Mouse (Mus musculus): ENCODE results near the gene Slc17a6.

Gene Slc17a6

DNA sequence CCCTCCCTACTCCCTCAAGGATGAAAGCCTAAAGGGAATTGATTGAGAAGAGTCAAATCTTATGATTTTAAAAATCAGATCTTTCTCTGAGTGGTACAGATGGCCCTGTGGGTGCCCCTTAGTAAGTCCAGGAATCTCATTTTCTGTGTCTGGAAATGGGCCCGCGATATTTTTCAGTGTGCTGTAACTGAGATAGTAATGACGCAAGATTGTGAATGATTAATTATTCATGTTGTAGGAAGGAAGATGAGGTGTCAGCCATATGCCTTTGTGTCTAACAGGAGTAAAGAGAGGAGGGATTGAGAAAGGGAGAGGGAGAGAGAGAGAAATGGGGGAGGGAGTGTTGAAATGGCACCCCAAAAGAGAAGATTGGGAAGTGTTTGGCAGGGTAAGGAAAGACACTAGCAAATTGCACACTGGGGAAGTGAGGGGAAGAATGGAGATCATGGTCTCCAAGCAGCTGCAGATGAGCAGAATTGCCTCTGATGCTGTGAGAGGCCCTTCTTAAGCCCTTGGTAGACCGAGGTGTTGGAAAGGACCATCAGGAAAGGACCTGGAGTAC, 2.6 kb downstream of the Slc17a6 start:
- no peaks in the 10 kb centered on the region for H3K9me3 ChIP-seq (ENCODE audit: low read length)
- H3K27me3 ChIP-seq (ENCODE audit: insufficient read depth, low read length) = peaks cover 56% of the 10 kb centered on the region
- no peaks in the 10 kb centered on the region for H3K36me3 ChIP-seq (ENCODE audit: insufficient read depth, low read length)
- no peak overlapping the region for H3K4me3 ChIP-seq (replicated peaks; ENCODE audit: low read length)
- TF ChIP-seq NANOG (IDR thresholded peaks at IDR 0.05; ENCODE audit: borderline replicate concordance, low read length) (no peak), CTCF (conservative IDR thresholded peaks at IDR 0.05; ENCODE audit: low read length) (no peak), POU5F1 (IDR thresholded peaks at IDR 0.05; ENCODE audit: borderline replicate concordance, low read length) (no peak)
- peaks cover 38% of the 10 kb centered on the region for H3K4me1 ChIP-seq (replicated peaks; ENCODE audit: low read depth, low read length)

DNA sequence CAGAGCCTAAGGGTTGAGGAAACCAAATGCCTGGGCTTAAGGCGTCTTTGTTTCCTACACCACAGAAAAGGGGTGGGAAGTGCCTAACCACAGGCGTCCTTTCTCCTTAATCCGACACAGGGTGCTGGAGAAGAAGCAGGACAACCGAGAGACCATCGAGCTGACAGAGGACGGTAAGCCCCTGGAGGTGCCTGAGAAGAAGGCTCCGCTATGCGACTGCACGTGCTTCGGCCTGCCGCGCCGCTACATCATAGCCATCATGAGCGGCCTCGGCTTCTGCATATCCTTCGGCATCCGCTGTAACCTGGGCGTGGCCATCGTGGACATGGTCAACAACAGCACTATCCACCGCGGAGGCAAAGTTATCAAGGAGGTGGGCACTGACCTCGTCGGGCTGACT, 3.4 kb downstream of the Slc17a6 start:
- Histone ChIP-seq H3K4me1 (replicated peaks; ENCODE audit: low read depth, low read length) (peaks cover 38% of the 10 kb centered on the region), H3K27me3 (ENCODE audit: insufficient read depth, low read length) (peaks cover 56% of the 10 kb centered on the region), H3K4me3 (replicated peaks; ENCODE audit: low read length) (0 out of 2 replicates have a peak overlapping the region, but pooled peaks have one; percentile 17), H3K9me3 (ENCODE audit: low read length) (no peaks in the 10 kb centered on the region), H3K36me3 (ENCODE audit: insufficient read depth, low read length) (no peaks in the 10 kb centered on the region)
- TF ChIP-seq POU5F1 (IDR thresholded peaks at IDR 0.05; ENCODE audit: borderline replicate concordance, low read length) (no peak), CTCF (conservative IDR thresholded peaks at IDR 0.05; ENCODE audit: low read length) (no peak), NANOG (IDR thresholded peaks at IDR 0.05; ENCODE audit: borderline replicate concordance, low read length) (no peak)

DNA sequence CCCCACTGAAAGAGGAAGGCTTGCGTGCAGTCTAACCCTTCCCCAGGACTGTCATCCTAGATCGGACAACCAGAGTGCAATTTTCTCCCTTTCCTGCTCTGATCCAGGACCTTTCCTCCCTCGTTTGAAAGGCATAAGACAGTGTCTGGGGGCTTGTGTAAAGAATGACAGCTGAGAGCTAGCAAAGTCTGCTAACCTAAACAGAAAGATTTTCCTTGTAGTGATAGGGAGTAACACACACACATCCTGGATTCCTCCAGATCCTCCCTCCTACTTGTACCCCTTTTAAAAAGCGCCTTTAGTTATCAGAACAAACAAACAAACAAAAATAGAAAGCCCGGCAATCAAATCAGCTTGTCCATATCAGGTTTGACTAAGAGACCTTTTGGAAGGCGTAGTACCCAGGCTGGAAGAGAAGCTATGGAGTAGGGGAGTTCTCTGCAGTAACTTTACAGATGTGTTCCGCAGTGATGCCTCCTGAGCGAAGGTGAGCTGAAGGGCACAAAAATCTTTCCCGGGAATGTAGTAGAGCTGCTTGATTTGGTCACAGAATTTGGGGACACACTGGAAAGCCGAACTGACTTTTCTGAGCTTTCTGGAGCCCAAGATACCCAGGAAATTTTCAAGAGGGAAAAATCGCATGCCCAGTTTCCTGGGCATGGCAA, 3.9 kb downstream of the Slc17a6 start:
- Histone ChIP-seq H3K36me3 (ENCODE audit: insufficient read depth, low read length) (no peaks in the 10 kb centered on the region), H3K27me3 (ENCODE audit: insufficient read depth, low read length) (peaks cover 56% of the 10 kb centered on the region), H3K9me3 (ENCODE audit: low read length) (no peaks in the 10 kb centered on the region), H3K4me3 (replicated peaks; ENCODE audit: low read length) (0 out of 2 replicates have a peak overlapping the region, but pooled peaks have one; percentile 17), H3K4me1 (replicated peaks; ENCODE audit: low read depth, low read length) (peaks cover 38% of the 10 kb centered on the region)
- no peak for TF ChIP-seq POU5F1 (IDR thresholded peaks at IDR 0.05; ENCODE audit: borderline replicate concordance, low read length)

DNA sequence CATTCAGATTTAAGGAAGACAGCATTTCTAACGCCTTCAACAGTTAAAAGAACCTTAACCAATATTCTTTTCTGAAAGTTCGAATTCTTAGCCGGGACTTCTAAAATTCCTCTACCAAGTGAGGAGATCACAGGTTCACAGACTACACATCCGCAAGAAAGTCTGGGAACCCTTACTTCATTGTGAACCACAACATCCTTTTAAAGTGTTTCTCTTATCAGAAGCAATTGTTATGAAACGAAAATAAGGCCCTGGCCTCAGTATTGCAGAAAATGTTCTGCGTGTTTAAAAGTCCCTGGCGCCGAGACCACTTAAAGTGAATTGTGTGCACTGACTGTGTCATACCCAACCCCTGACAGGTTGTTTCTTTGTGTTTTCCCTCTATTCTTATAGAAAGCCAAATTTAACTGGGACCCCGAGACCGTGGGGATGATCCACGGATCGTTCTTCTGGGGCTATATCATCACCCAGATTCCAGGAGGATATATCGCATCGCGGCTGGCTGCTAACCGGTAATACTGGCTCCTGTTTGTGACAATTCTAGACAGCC, 4.7 kb downstream of the Slc17a6 start:
- Histone ChIP-seq H3K4me3 (replicated peaks; ENCODE audit: low read length) (peak overlapping the region; percentile 51; the same call in 1 of the 2 replicates), H3K27me3 (ENCODE audit: insufficient read depth, low read length) (peaks cover 54% of the 10 kb centered on the region), H3K4me1 (replicated peaks; ENCODE audit: low read depth, low read length) (peaks cover 36% of the 10 kb centered on the region), H3K36me3 (ENCODE audit: insufficient read depth, low read length) (no peaks in the 10 kb centered on the region), H3K9me3 (ENCODE audit: low read length) (no peaks in the 10 kb centered on the region)
- no peak for TF ChIP-seq CTCF (conservative IDR thresholded peaks at IDR 0.05; ENCODE audit: low read length)
- no peak for TF ChIP-seq POU5F1 (IDR thresholded peaks at IDR 0.05; ENCODE audit: borderline replicate concordance, low read length)
- no peak for TF ChIP-seq NANOG (IDR thresholded peaks at IDR 0.05; ENCODE audit: borderline replicate concordance, low read length)

DNA sequence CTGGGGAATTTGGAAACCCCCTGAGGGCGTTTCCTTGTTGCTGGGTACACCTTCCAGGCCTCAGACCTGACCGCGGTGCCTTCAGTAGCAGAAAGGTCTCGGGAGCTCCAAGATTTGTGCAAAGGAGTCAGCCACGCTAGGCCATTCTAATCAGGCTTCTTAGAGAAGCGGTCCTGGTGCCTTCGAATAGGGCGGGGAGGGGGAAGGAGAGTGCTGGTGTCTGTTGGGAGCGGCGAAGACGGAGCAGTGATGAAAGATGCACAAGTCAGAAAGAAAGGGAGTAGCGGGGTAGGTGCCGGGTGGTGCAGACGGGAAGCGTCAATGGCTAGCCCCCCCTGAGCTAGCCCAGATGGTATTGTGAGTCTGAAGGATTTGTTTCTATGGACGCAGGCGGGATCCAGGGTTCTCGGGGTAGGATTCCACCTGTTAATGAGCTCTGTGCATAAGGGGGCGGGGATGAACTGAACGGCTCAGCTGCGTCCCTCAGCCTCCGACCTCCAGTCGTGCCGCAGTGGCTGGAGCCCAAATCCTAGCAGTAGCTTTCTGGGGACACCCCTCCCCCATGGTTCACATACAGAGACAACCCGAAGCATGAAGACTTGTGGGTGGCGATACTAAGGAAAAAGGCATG, 5.3 kb downstream of the Slc17a6 start:
- no peak for TF ChIP-seq POU5F1 (IDR thresholded peaks at IDR 0.05; ENCODE audit: borderline replicate concordance, low read length)
- no peak for TF ChIP-seq CTCF (conservative IDR thresholded peaks at IDR 0.05; ENCODE audit: low read length)
- no peak for TF ChIP-seq NANOG (IDR thresholded peaks at IDR 0.05; ENCODE audit: borderline replicate concordance, low read length)
- no peaks in the 10 kb centered on the region for H3K36me3 ChIP-seq (ENCODE audit: insufficient read depth, low read length)
- no peaks in the 10 kb centered on the region for H3K9me3 ChIP-seq (ENCODE audit: low read length)
- peak overlapping the region; percentile 51 for H3K4me3 ChIP-seq (replicated peaks; ENCODE audit: low read length)
- peaks cover 50% of the 10 kb centered on the region for H3K27me3 ChIP-seq (ENCODE audit: insufficient read depth, low read length)
- peaks cover 33% of the 10 kb centered on the region for H3K4me1 ChIP-seq (replicated peaks; ENCODE audit: low read depth, low read length)

DNA sequence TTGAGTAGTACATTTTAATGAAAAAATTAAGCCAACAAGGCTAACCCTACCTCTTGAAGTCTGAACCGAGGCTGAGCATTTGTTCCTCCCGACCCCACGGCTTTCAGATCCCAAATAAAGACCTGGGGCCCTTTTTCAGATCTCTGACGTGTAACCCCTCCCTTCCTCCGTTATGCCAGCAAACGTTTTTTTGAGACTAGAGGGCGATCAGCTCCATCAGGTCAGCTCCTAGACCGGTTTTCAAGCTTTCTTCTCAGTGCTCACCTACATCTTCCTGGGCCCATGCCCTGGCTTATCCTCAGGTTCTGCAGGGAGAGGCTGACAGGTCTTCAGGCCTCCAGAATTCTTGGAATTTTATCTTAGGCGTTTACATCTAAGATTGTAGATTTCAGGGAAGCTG, 5.9 kb downstream of the Slc17a6 start:
- Histone ChIP-seq H3K4me3 (replicated peaks; ENCODE audit: low read length) (peak overlapping the region; percentile 51), H3K4me1 (replicated peaks; ENCODE audit: low read depth, low read length) (peaks cover 29% of the 10 kb centered on the region), H3K36me3 (ENCODE audit: insufficient read depth, low read length) (no peaks in the 10 kb centered on the region), H3K9me3 (ENCODE audit: low read length) (no peaks in the 10 kb centered on the region), H3K27me3 (ENCODE audit: insufficient read depth, low read length) (peaks cover 44% of the 10 kb centered on the region)
- TF ChIP-seq CTCF (conservative IDR thresholded peaks at IDR 0.05; ENCODE audit: low read length) = no peak
- no peak for TF ChIP-seq POU5F1 (IDR thresholded peaks at IDR 0.05; ENCODE audit: borderline replicate concordance, low read length)
- no peak for TF ChIP-seq NANOG (IDR thresholded peaks at IDR 0.05; ENCODE audit: borderline replicate concordance, low read length)

DNA sequence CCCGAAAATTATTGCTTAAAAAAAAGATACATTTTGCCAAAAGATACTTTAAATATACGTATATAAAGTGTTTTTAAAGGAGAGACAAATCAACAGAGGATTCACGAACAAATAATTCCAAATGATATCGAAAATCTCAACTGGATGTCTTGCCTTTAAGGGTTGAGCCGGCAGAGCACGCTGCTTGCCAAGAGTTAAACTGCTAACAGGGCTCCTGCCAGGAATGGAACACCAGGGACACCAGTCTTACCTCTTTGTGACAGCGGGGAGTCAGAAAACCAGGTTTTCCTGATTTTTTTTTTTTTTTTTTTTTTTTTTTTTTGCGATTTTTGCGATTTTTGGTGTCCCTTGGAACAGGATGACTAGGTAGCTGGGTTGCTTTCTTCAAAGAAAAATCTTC, 6.5 kb downstream of the Slc17a6 start:
- TF ChIP-seq CTCF (conservative IDR thresholded peaks at IDR 0.05; ENCODE audit: low read length) (no peak), NANOG (IDR thresholded peaks at IDR 0.05; ENCODE audit: borderline replicate concordance, low read length) (no peak), POU5F1 (IDR thresholded peaks at IDR 0.05; ENCODE audit: borderline replicate concordance, low read length) (no peak)
- H3K4me3 ChIP-seq (replicated peaks; ENCODE audit: low read length) = no peak overlapping the region
- H3K9me3 ChIP-seq (ENCODE audit: low read length) = no peaks in the 10 kb centered on the region
- no peaks in the 10 kb centered on the region for H3K36me3 ChIP-seq (ENCODE audit: insufficient read depth, low read length)
- H3K4me1 ChIP-seq (replicated peaks; ENCODE audit: low read depth, low read length) = peaks cover 29% of the 10 kb centered on the region
- peaks cover 44% of the 10 kb centered on the region for H3K27me3 ChIP-seq (ENCODE audit: insufficient read depth, low read length)

DNA sequence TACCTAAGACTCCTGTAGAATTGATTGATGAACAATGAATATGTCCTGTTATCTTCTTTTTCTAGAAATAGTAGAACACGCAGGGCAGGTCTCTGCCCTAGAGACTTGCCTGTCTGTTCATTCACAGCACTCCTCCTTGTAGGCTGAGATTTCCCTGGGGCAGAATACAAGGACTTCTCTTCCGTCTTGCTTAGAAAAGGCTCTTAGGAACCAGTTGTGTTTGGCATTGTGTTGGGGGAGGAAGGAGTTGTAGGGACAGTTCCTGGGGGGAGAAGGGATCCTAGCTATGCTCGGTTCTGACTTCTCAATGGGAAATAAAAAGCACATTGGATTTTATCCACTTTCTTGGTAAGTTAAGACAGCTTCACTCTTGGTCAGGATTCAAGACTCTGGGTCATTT, 7.4 kb downstream of the Slc17a6 start:
- no peaks in the 10 kb centered on the region for H3K9me3 ChIP-seq (ENCODE audit: low read length)
- no peak overlapping the region for H3K4me3 ChIP-seq (replicated peaks; ENCODE audit: low read length)
- TF ChIP-seq NANOG (IDR thresholded peaks at IDR 0.05; ENCODE audit: borderline replicate concordance, low read length) (no peak), POU5F1 (IDR thresholded peaks at IDR 0.05; ENCODE audit: borderline replicate concordance, low read length) (no peak), CTCF (conservative IDR thresholded peaks at IDR 0.05; ENCODE audit: low read length) (no peak)
- H3K27me3 ChIP-seq (ENCODE audit: insufficient read depth, low read length) = peaks cover 36% of the 10 kb centered on the region
- H3K36me3 ChIP-seq (ENCODE audit: insufficient read depth, low read length) = no peaks in the 10 kb centered on the region
- peaks cover 29% of the 10 kb centered on the region for H3K4me1 ChIP-seq (replicated peaks; ENCODE audit: low read depth, low read length)
